Mouse (Mus musculus): ENCODE measurements at regions not wholly inside any gene's neighbourhood (a gene's known extent, or its start where the extent isn't known, plus 50 kb on each side); places are given as distances from the start of the nearest gene placed in this dataset.

DNA sequence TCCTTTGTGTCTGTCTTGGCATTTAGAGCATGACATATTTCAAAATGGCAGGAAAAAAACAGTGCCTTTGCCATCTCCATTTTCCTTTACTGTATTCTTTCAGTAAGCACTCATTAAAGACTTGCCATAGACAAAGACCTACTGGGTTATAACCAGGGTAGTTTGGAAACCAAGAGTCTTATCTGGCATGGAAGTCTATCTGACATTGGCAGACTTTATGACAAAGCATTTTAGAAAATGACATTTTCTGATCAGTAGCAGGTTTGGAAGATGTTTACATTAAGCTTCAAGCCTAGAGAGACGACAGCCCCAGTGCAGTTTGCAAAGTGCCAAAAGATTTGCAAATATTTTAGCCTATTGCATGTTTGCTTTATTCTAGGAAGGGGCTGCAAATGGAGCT is 102.5 kb upstream of the Col8a1 start:
- no peaks in the 10 kb centered on the region for H3K36me3 ChIP-seq (replicated peaks)
- H3K9me3 ChIP-seq (replicated peaks), result no peaks in the 10 kb centered on the region
- no peaks in the 10 kb centered on the region for H3K27me3 ChIP-seq (ENCODE audit: insufficient read depth, low read length)
- ATAC-seq (ENCODE audit: extremely low read depth, insufficient number of reproducible peaks, low FRiP score, poor library complexity, severe bottlenecking) (no peak; the same call in 1 of the 2 replicates), DNase-seq (ENCODE audit: low spot score) (no peak)
- H3K4me1 ChIP-seq (ENCODE audit: insufficient read depth, low read depth, low read length), result no peaks in the 10 kb centered on the region
- H3K4me3 ChIP-seq (ENCODE audit: low read depth, low read length), result no peak overlapping the region
- no peak for TF ChIP-seq GATA2 (IDR thresholded peaks at IDR 0.05; ENCODE audit: borderline replicate concordance, low read depth, low read length)

GRCm38 (mm10) chr16:57858151-57858764 is 103.7 kb upstream of the Col8a1 start:
- Histone ChIP-seq H3K9me3 (replicated peaks) (no peaks in the 10 kb centered on the region), H3K36me3 (replicated peaks) (no peaks in the 10 kb centered on the region), H3K27me3 (ENCODE audit: insufficient read depth, low read length) (no peaks in the 10 kb centered on the region), H3K4me1 (ENCODE audit: insufficient read depth, low read depth, low read length) (no peaks in the 10 kb centered on the region), H3K4me3 (ENCODE audit: low read depth, low read length) (no peak overlapping the region)
- DNase-seq (ENCODE audit: low spot score), result no peak
- TF ChIP-seq GATA2 (IDR thresholded peaks at IDR 0.05; ENCODE audit: borderline replicate concordance, low read depth, low read length) (no peak), POLR2AphosphoS5 (IDR thresholded peaks at IDR 0.05; ENCODE audit: insufficient replicate concordance, low read depth, low read length) (no peak), GATA1 (IDR thresholded peaks at IDR 0.05; ENCODE audit: borderline replicate concordance, low read length) (no peak), TAL1 (conservative IDR thresholded peaks at IDR 0.05; ENCODE audit: low read depth, low read length) (no peak), CTCF (IDR thresholded peaks at IDR 0.05; ENCODE audit: low read depth, low read length) (no peak)
- ATAC-seq (ENCODE audit: extremely low read depth, insufficient number of reproducible peaks, low FRiP score, poor library complexity, severe bottlenecking), result peak; percentile 28; the same call in 1 of the 2 replicates

- Histone ChIP-seq H3K36me3 (replicated peaks) (no peaks in the 10 kb centered on the region), H3K9me3 (replicated peaks) (no peaks in the 10 kb centered on the region), H3K4me1 (ENCODE audit: insufficient read depth, low read depth, low read length) (no peaks in the 10 kb centered on the region), H3K4me3 (ENCODE audit: low read depth, low read length) (no peak overlapping the region), H3K27me3 (ENCODE audit: insufficient read depth, low read length) (no peaks in the 10 kb centered on the region)
- DNase-seq (ENCODE audit: low spot score) (no peak), ATAC-seq (ENCODE audit: extremely low read depth, insufficient number of reproducible peaks, low FRiP score, poor library complexity, severe bottlenecking) (no peak)
- TF ChIP-seq CTCF (IDR thresholded peaks at IDR 0.05; ENCODE audit: low read depth, low read length) (no peak), GATA2 (IDR thresholded peaks at IDR 0.05; ENCODE audit: borderline replicate concordance, low read depth, low read length) (no peak), GATA1 (IDR thresholded peaks at IDR 0.05; ENCODE audit: borderline replicate concordance, low read length) (no peak), TAL1 (conservative IDR thresholded peaks at IDR 0.05; ENCODE audit: low read depth, low read length) (no peak), POLR2AphosphoS5 (IDR thresholded peaks at IDR 0.05; ENCODE audit: insufficient replicate concordance, low read depth, low read length) (no peak)
Measured at GRCm38 (mm10) chr16:57858765-57859201, 104.2 kb upstream of the Col8a1 start.

- TF ChIP-seq CTCF (IDR thresholded peaks at IDR 0.05; ENCODE audit: low read depth, low read length), result no peak
- TF ChIP-seq GATA2 (IDR thresholded peaks at IDR 0.05; ENCODE audit: borderline replicate concordance, low read depth, low read length), result no peak
- TF ChIP-seq GATA1 (IDR thresholded peaks at IDR 0.05; ENCODE audit: borderline replicate concordance, low read length), result no peak
- TF ChIP-seq POLR2AphosphoS5 (IDR thresholded peaks at IDR 0.05; ENCODE audit: insufficient replicate concordance, low read depth, low read length), result no peak
- TF ChIP-seq TAL1 (conservative IDR thresholded peaks at IDR 0.05; ENCODE audit: low read depth, low read length), result no peak
- Histone ChIP-seq H3K27me3 (ENCODE audit: insufficient read depth, low read length) (no peaks in the 10 kb centered on the region), H3K4me3 (ENCODE audit: low read depth, low read length) (no peak overlapping the region), H3K4me1 (ENCODE audit: insufficient read depth, low read depth, low read length) (no peaks in the 10 kb centered on the region), H3K9me3 (replicated peaks) (no peaks in the 10 kb centered on the region), H3K36me3 (replicated peaks) (no peaks in the 10 kb centered on the region)
- ATAC-seq (ENCODE audit: extremely low read depth, insufficient number of reproducible peaks, low FRiP score, poor library complexity, severe bottlenecking), result no peak
- DNase-seq (ENCODE audit: low spot score), result no peak
Measured at GRCm38 (mm10) chr16:57863206-57863860, 108.8 kb upstream of the Col8a1 start.

DNA sequence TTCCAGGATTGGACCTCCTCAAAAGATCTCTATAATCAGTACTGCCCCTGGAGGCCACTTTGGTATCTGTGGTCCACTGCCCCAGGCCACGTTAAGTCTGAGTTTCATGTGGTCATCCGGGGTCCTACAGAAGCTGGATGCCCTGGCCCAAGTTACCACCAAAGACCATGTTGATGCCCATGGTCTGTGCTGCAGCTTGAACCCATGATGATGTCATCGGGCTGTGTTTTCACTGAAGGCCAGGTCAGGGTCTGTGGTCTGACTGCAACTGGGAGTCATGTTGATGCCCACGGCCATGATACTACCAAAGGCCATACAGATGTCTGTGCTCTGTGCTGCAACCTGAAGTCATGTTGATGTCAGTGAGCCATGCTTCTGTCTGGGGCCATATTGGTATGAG is 122.3 kb upstream of the Col8a1 start:
- Histone ChIP-seq H3K4me3 (ENCODE audit: low read depth, low read length) (no peak overlapping the region), H3K36me3 (replicated peaks) (no peaks in the 10 kb centered on the region), H3K9me3 (replicated peaks) (no peaks in the 10 kb centered on the region), H3K4me1 (ENCODE audit: insufficient read depth, low read depth, low read length) (no peaks in the 10 kb centered on the region), H3K27me3 (ENCODE audit: insufficient read depth, low read length) (no peaks in the 10 kb centered on the region)
- TF ChIP-seq GATA2 (IDR thresholded peaks at IDR 0.05; ENCODE audit: borderline replicate concordance, low read depth, low read length), result no peak
- TF ChIP-seq TAL1 (conservative IDR thresholded peaks at IDR 0.05; ENCODE audit: low read depth, low read length), result no peak
- TF ChIP-seq CTCF (IDR thresholded peaks at IDR 0.05; ENCODE audit: low read depth, low read length), result no peak
- no peak for TF ChIP-seq GATA1 (IDR thresholded peaks at IDR 0.05; ENCODE audit: borderline replicate concordance, low read length)
- no peak for TF ChIP-seq POLR2AphosphoS5 (IDR thresholded peaks at IDR 0.05; ENCODE audit: insufficient replicate concordance, low read depth, low read length)
- no peak for ATAC-seq (ENCODE audit: extremely low read depth, insufficient number of reproducible peaks, low FRiP score, poor library complexity, severe bottlenecking)
- no peak for DNase-seq (ENCODE audit: low spot score)

DNA sequence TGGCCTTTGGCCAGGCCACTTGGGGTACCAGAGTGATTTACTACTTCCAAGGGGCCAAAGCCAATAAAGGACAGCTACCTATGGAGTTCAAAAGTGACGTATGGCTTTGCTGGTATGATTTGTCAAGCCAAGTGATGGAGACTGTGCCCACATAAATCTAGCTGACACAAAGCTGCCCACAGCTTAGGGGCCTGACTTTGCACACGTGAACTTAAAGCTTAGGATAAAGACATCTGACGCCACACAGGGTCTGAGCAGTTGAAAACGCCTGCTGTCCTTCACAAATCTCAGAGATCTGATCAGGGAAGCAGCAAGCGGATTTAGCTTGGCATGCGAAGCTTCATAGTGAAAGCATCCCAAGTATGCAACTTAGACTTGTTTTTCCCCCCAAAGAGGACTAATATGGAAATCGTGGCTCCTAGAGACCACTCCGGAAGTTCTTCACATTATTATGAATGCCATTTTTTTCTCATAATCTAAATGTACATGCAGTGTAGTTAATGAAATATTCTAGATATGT is 127.1 kb upstream of the Col8a1 start:
- Histone ChIP-seq H3K27me3 (ENCODE audit: insufficient read depth, low read length) (no peaks in the 10 kb centered on the region; the same call in 1 of the 2 replicates), H3K4me1 (ENCODE audit: insufficient read depth, low read depth, low read length) (no peaks in the 10 kb centered on the region), H3K9me3 (replicated peaks) (no peaks in the 10 kb centered on the region), H3K36me3 (replicated peaks) (no peaks in the 10 kb centered on the region), H3K4me3 (ENCODE audit: low read depth, low read length) (no peak overlapping the region)
- ATAC-seq (ENCODE audit: extremely low read depth, insufficient number of reproducible peaks, low FRiP score, poor library complexity, severe bottlenecking), result no peak
- TF ChIP-seq GATA2 (IDR thresholded peaks at IDR 0.05; ENCODE audit: borderline replicate concordance, low read depth, low read length), result no peak
- no peak for TF ChIP-seq CTCF (IDR thresholded peaks at IDR 0.05; ENCODE audit: low read depth, low read length)
- no peak for TF ChIP-seq POLR2AphosphoS5 (IDR thresholded peaks at IDR 0.05; ENCODE audit: insufficient replicate concordance, low read depth, low read length)
- no peak for TF ChIP-seq GATA1 (IDR thresholded peaks at IDR 0.05; ENCODE audit: borderline replicate concordance, low read length)
- no peak for TF ChIP-seq TAL1 (conservative IDR thresholded peaks at IDR 0.05; ENCODE audit: low read depth, low read length)
- DNase-seq (ENCODE audit: low spot score), result no peak

Data from G1E (cell line).